Mouse (Mus musculus) kidney, adult 2 months (tissue): ENCODE data around the gene Nfkbil1.

Experiments
- CTCF ChIP-seq: fragments of 200-500 bp; conservative IDR thresholded peaks from 2 replicates; pipeline ENCODE4 v1.5.1; 2011; ENCODE audit warnings: low read depth, mild to moderate bottlenecking, control low read depth, low read length, moderate library complexity, mixed read lengths; ENCODE audit not compliant: insufficient read depth, insufficient read length
- POLR2A ChIP-seq: fragments of 200-500 bp; IDR thresholded peaks from one replicate; pipeline ENCODE4 v1.6.1; 2011; ENCODE audit warnings: low read depth, low read length, control low read depth

GRCm38 (mm10) chr17:35261651-35262050 lies 26.1 kb upstream of the Nfkbil1 start:
- TF ChIP-seq CTCF (no peak), POLR2A (no peak)
